Mouse (Mus musculus): ENCODE measurements around the gene Atat1. TPM values are rescaled to one million over a fixed set of nuclear protein-coding genes. Genes with fewer than 3 reads are reported as not detected.

The Atat1 gene
- total RNA-seq, 2 experiments from 2014 or later, result 82.6 to 87.1 TPM

GRCm38 (mm10) chr17:35918276-35919059, 8.6 kb upstream of the Atat1 start:
- peak; percentile 47 to 59 for DNase-seq (ENCODE audit: low spot score in 2 of 2)

GRCm38 (mm10) chr17:35917463-35918251, 7.8 kb upstream of the Atat1 start:
- peak; percentile 51 to 88 for DNase-seq (ENCODE audit: low spot score in 2 of 2)

GRCm38 (mm10) chr17:35917143-35917462, 7.2 kb upstream of the Atat1 start:
- DNase-seq (ENCODE audit: low spot score in 2 of 2), result peak in 1 of 2 experiments; percentile 49

- peak; percentile 99 to 100 for DNase-seq (ENCODE audit: low spot score in 2 of 2)
These were observed 6.6 kb upstream of the Atat1 start, which contains the start of the genes Mrps18b and Ppp1r10 for GRCm38 (mm10) chr17:35916297-35917142. Gene Mrps18b, minus strand, starts transcription at chr17:35916389. Gene Ppp1r10, plus strand, starts transcription at chr17:35916434.

- DNase-seq (ENCODE audit: low spot score in 2 of 2), result no peak
These were observed 5.8 kb upstream of the Atat1 start for GRCm38 (mm10) chr17:35915538-35916296.

- no peak for DNase-seq (ENCODE audit: low spot score in 2 of 2)
These were observed 5.1 kb upstream of the Atat1 start for GRCm38 (mm10) chr17:35914975-35915374.

- DNase-seq (ENCODE audit: low spot score in 2 of 2), result peak in 1 of 2 experiments; percentile 20
These were observed 523 bp downstream of the Atat1 start for GRCm38 (mm10) chr17:35909186-35909918.

- no peak for DNase-seq (ENCODE audit: low spot score in 2 of 2)
These were observed 2.3 kb downstream of the Atat1 start for GRCm38 (mm10) chr17:35907609-35908008.

GRCm38 (mm10) chr17:35905587-35905986, 4.3 kb downstream of the Atat1 start:
- no peak for DNase-seq (ENCODE audit: low spot score in 2 of 2)

GRCm38 (mm10) chr17:35903992-35904355, 5.9 kb downstream of the Atat1 start:
- no peak for DNase-seq (ENCODE audit: low spot score in 2 of 2)

- DNase-seq (ENCODE audit: low spot score in 2 of 2), result no peak
These were observed 6.4 kb downstream of the Atat1 start for GRCm38 (mm10) chr17:35903343-35903991.

- DNase-seq (ENCODE audit: low spot score in 2 of 2), result no peak
These were observed 9.2 kb downstream of the Atat1 start for GRCm38 (mm10) chr17:35900636-35901035.

GRCm38 (mm10) chr17:35897644-35898573, 12.0 kb downstream of the Atat1 start:
- peak in 1 of 2 experiments; percentile 18 for DNase-seq (ENCODE audit: low spot score in 2 of 2)

GRCm38 (mm10) chr17:35896781-35897643, 12.9 kb downstream of the Atat1 start, which contains the start of gene 2310061I04Rik:
Gene 2310061I04Rik, minus strand, starts transcription at chr17:35897431.
- peak; percentile 91 to 94 for DNase-seq (ENCODE audit: low spot score in 2 of 2)

GRCm38 (mm10) chr17:35887725-35888124, 22.1 kb downstream of the Atat1 start:
- no peak for DNase-seq (ENCODE audit: low spot score in 2 of 2)

- DNase-seq (ENCODE audit: low spot score in 2 of 2), result no peak
These were observed 26.1 kb downstream of the Atat1 start for GRCm38 (mm10) chr17:35883777-35884176.

GRCm38 (mm10) chr17:35882924-35883323, 27.0 kb downstream of the Atat1 start:
- no peak for DNase-seq (ENCODE audit: low spot score in 2 of 2)

Data from layer of hippocampus, postnatal 14 days (tissue).